Mouse (Mus musculus) gastrocnemius, adult 2 months (tissue): ENCODE data around the gene Hdac10. TPM values are rescaled to one million over a fixed set of nuclear protein-coding genes. Genes with fewer than 3 reads are reported as not detected.

ENCODE experiments used
- DNase-seq: peaks from one replicate; pipeline ENCODE4 v3.0.0; 2022
- H3K27ac ChIP-seq: fragments of 200-600 bp; 2 replicates; pipeline ENCODE4 v1.8.1; 2022; ENCODE audit warnings: mild to moderate bottlenecking
- H3K4me3 ChIP-seq: fragments of 200-600 bp; 2 replicates; pipeline ENCODE4 v1.8.1; 2022; ENCODE audit warnings: mild to moderate bottlenecking, moderate library complexity
- CTCF ChIP-seq: fragments of 200-600 bp; IDR thresholded peaks from 2 replicates; pipeline ENCODE4 v1.8.1; 2022; ENCODE audit warnings: antibody characterized with exemption, mild to moderate bottlenecking, moderate library complexity
- intact Hi-C: fragments of 180-260 bp; cut with DNase I; formaldehyde crosslinking; loops from one replicate; pipeline ENCODE4 v1.15.1; 2025
- total RNA-seq, 2 experiments: library from RNA; stranded (reverse); gene quantifications; 2 replicates each; pipeline ENCODE4 v1.2.3; 2021

The Hdac10 gene
- total RNA-seq, 2 experiments from 2014 or later = 5.9 to 6.4 TPM

DNA sequence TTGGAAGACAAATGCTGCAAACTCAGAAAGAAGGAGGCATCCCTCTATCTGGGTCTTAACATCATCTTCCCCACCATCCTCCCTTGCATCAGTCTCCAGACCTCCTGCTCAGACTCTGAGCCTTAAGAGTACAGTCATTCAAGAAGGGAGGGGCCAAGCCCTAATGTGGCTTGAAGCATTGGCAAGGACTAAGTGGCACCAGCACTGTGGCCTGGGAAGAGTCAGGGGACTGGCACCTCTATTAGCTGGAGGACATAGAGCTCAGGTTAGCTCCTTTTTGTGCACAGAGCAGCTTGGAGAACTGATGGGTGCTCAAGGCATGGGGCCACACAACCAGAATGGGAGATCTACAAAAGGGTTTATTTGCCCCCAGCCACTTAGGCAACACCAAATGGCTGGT, 1.7 kb upstream of the Hdac10 start:
- intact Hi-C loops = no loop called here
- Histone ChIP-seq H3K4me3 (no peak overlapping the region), H3K27ac (no peak overlapping the region)
- TF ChIP-seq CTCF = no peak
- no peak for DNase-seq

GRCm38 (mm10) chr15:89127364-89127940, 1.0 kb downstream of the Hdac10 start:
- TF ChIP-seq CTCF = no peak
- intact Hi-C loops = loop anchor here (5.0 kb wide), 1 partner anchor 85 kb away; the partner anchor contains the start of gene Ppp6r2
- Histone ChIP-seq H3K4me3 (peak overlapping the region; percentile 91), H3K27ac (peak overlapping the region; percentile 96)
- peak; percentile 32 for DNase-seq

DNA sequence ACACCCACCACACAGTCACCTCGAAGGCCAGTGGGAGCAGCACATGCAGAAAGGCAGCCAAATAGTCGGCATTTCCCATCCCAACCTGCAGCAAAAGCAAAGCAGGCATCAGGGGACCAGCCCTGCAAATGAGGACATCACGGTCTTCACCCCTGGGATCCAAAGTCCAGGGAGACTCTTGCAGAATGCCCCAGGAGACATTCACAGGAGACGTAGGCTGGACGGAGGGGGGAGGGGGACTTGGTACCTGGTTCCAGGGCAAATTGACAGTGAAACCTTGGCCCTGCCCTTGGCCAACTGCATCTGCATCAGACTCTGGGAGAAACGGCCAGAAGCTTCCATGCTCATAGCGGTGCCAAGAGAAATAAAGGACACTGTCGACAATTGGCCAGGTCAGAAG, 1.9 kb downstream of the Hdac10 start:
- Histone ChIP-seq H3K27ac (no peak overlapping the region), H3K4me3 (no peak overlapping the region)
- intact Hi-C loops = loop anchor here (5.0 kb wide), 1 partner anchor 86 kb away; the partner anchor contains the start of gene Ppp6r2
- TF ChIP-seq CTCF = no peak
- peak; percentile 14 for DNase-seq

DNA sequence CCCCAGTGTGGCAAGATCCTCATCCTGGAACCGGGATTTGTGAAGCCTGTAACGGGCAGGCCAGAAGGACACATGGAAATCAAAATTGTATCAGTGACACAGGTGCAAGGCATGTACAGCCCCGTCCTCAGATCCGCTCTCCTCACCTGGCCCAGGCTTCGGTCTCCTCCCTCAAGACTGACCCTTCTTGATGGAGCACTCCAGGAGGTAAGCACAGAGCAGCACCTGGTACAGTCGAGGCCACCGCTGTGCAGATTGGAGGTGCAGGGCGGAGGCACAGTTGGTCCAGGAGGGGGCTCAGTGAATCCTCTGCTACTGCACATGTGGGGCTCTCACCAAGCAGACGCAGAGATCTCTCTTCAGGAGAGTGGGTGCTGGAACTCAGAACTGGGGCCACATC, 3.1 kb downstream of the Hdac10 start:
- Histone ChIP-seq H3K27ac (no peak overlapping the region), H3K4me3 (no peak overlapping the region)
- intact Hi-C loops = loop anchor here (5.0 kb wide), 1 partner anchor 87 kb away; the partner anchor contains the start of gene Ppp6r2
- no peak for TF ChIP-seq CTCF
- peak; percentile 15 for DNase-seq

GRCm38 (mm10) chr15:89124312-89124711, 4.2 kb downstream of the Hdac10 start:
- DNase-seq = peak; percentile 12
- intact Hi-C loops = no loop called here
- no peak for TF ChIP-seq CTCF
- Histone ChIP-seq H3K4me3 (no peak overlapping the region), H3K27ac (no peak overlapping the region)

- no peak; the same call in 1 of the 2 replicates for TF ChIP-seq CTCF
- peak overlapping the region; percentile 94 for H3K27ac ChIP-seq
- peak; percentile 25 for DNase-seq
- intact Hi-C loops = no loop called here
- H3K4me3 ChIP-seq = peak overlapping the region; percentile 99
These were observed 4.9 kb downstream of the Hdac10 start for GRCm38 (mm10) chr15:89123595-89123994.

GRCm38 (mm10) chr15:89122649-89123366, 5.7 kb downstream of the Hdac10 start, which contains the start of gene Tubgcp6:
Gene Tubgcp6, minus strand, starts transcription at chr15:89123112.
- no peak for TF ChIP-seq CTCF

DNA sequence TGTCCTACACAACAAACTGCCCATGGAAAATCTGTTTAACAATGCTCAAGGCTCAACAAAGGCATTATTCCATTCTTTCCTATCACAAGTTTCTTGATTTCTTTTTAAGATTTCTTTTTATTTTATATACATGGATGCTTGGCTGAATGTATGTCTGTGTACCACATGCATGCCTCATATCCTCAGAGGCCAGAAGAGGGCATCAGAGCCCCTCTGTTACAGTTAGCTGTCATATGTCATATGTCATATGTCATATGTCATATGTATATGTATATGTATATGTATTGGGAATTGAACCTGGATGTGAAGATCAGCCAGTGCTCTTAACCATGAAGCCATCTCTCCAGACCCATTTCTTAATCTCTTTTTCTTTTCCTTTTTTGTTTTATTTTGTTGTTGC, 10.5 kb downstream of the Hdac10 start:
- no peak for DNase-seq
- intact Hi-C loops = no loop called here
- H3K27ac ChIP-seq = no peak overlapping the region
- H3K4me3 ChIP-seq = no peak overlapping the region
- peak; percentile 50 for TF ChIP-seq CTCF

More at GRCm38 (mm10) chr15:89122649-89123366, 5.7 kb downstream of the Hdac10 start, which contains the start of gene Tubgcp6:
- Histone ChIP-seq H3K27ac (peak within 1 kb of the TSS; percentile 94), H3K4me3 (peak within 1 kb of the TSS; percentile 99)
- intact Hi-C loops = no loop called here
- DNase-seq = peak; percentile 96

GRCm38 (mm10) chr15:89110147-89110546, 18.4 kb downstream of the Hdac10 start:
- TF ChIP-seq CTCF = no peak
- intact Hi-C loops = no loop called here
- H3K4me3 ChIP-seq = no peak overlapping the region
- DNase-seq = no peak
- H3K27ac ChIP-seq = no peak overlapping the region

DNA sequence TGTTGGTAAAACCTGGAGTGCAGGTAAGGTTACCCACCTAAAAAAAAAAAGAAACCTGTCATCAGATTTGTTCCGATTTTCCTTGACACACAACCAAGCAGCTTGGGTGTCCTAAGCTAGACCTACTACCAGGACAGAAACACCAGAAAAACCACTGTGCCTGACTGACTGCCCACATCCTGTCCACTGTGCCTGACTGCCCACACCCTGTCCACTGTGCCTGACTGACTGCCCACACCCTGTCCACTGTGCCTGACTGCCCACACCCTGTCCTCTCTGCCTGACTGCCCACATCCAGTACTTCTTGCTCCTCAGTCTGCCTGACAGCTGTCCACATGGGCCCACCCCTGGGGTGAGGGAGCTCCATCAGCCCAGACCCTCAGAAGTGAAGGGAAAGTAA, 21.5 kb downstream of the Hdac10 start:
- H3K4me3 ChIP-seq = no peak overlapping the region
- H3K27ac ChIP-seq = no peak overlapping the region
- DNase-seq = peak; percentile 13
- TF ChIP-seq CTCF = no peak
- intact Hi-C loops = no loop called here

DNA sequence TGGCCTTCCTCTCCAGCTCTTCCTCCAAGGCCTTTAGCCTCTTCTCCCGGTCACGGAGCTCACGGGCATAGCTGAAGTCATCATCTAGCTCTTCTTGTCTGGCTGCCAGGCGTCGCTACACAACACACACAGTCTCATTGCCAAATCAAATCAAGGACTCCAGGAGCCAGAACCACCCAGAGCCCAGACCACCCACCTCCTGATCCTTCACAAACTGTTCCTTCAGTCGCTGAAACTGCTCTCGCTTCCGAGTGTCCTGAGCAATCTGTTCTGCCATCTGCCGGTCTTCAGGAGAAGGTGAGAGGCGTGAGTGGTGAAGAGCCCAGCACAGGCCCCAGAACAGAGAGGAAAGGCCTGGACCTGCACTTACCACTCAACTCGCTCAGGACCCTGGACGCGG, 22.4 kb downstream of the Hdac10 start:
- H3K4me3 ChIP-seq = no peak overlapping the region
- no peak overlapping the region for H3K27ac ChIP-seq
- TF ChIP-seq CTCF = no peak
- intact Hi-C loops = no loop called here
- DNase-seq = no peak

DNA sequence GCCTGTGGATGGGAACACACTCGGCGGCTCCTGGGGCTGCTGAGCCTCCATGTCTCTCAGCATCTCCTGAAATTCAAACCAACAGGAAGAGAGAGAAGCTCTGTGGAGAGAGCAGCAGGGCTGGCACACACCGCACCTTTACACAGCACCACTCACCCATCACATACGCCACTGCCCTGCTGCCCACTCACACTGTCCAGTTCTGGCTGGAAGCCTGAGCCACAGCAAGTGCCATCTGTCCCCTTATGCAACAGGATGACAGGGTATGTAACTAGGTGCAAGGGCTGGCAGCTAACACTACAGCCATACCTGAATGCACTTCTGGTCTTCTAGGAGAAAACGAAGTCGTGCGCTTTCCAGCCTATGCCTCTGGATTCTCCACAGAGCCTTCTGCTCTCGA, 24.1 kb downstream of the Hdac10 start:
- intact Hi-C loops = no loop called here
- DNase-seq = no peak
- Histone ChIP-seq H3K4me3 (no peak overlapping the region), H3K27ac (no peak overlapping the region)
- TF ChIP-seq CTCF = no peak

DNA sequence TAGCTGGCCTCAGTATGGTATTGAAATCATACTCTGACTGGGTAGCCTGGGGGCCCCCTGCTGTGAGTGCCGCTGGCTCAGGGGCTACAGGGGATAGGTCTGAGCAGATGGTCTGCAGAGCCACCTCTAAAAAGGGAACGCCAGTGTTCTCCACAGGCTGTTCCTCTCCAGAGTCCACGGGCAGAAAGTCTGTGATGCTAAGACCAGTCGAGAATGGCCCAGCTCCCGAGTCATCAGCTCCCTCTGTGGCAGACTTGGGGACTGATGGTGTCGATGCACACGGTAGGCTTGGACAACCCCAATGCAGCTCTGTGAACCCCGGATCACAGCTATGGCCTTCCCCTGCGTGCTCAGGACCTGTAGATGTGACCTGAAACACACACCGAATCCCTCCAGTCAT, 24.6 kb downstream of the Hdac10 start:
- Histone ChIP-seq H3K4me3 (no peak overlapping the region), H3K27ac (no peak overlapping the region)
- no peak for TF ChIP-seq CTCF
- DNase-seq = no peak
- intact Hi-C loops = no loop called here

DNA sequence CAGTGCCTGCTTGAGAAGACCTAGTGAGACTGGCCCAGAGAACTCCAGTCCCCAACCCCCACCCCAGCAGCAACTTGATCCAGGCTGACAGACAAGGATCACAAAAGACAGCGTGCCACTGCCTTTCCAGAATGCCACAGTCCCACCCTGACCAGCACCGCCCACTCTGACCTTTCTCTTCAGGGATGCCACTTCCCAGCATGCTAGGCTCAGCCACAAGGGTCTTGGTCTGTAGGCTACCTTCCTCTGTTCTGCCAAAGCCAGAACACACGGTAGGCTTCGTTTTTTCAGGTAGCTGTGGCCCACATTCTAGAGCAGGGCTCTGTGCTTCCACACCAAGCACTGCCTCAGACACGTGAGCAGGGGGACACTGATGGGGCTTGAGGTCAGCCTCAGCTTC, 25.9 kb downstream of the Hdac10 start:
- Histone ChIP-seq H3K4me3 (no peak overlapping the region), H3K27ac (no peak overlapping the region)
- no peak for DNase-seq
- no peak for TF ChIP-seq CTCF
- intact Hi-C loops = no loop called here
